16 mouse cellular contexts compared by ENCODE assay signal in the genomic region with DNA sequence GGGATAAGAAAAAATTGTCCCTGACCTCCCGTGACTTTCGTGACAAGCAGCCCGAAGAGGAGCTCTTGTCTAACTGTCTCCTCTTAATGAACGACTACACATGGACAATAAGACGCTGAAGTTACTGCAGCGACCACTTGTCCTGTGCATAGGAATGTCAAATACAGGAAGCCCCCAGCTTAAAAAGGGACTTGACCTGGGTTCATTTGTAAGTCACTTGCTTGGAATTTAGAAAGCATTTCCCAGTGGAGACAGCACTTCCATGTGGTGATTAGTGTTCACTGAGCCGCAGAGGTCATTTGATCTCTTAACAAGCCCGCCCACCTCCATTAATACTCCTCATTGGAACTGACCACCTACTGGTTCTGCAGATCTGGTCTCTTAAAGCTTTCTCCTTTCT.
DNase-seq lines count a peak whose midpoint lies in the region; ATAC-seq lines count a peak whose summit lies in the region.
"Had no signal": no experiment of that assay in that cellular context is flagged by ENCODE, and none has a peak within 500 bp of the region (broad histone marks: within the 10 kb centered on the region; RNA-seq: fewer than 3 reads in every experiment).

No protein-coding gene starts in this region.

- WGBS in heart, embryonic 15.5 days = 20% methylated on average over 8 of the region's 8 CpGs

- DNase-seq in heart, postnatal 14 days = no peak
- peak; percentile 55 for DNase-seq in ES-CJ7 (ENCODE audit: low read depth, low spot score)
- peak; percentile 70 for DNase-seq in embryo, embryonic 11 days
- peak; percentile 19 for DNase-seq in kidney, postnatal 10 days
- no peak for DNase-seq in layer of hippocampus, adult 11-12 months (ENCODE audit: low spot score)
- no peak for DNase-seq in urinary bladder, adult 2 months (ENCODE audit: low spot score)
- no peak for DNase-seq in frontal cortex, postnatal 10 days (ENCODE audit: low spot score in 2 of 2)
- DNase-seq: adrenal gland, postnatal 25 days; cerebellum, adult 11 months; layer of hippocampus, adult 9-11 months; lung, adult 2 months had no signal

- H3K27me3 ChIP-seq in heart, embryonic 15.5 days = no peaks in the 10 kb centered on the region
- H3K27me3 ChIP-seq: limb, embryonic 12.5 days; midbrain, embryonic 15.5 days; Patski had no signal

- H3K36me3 ChIP-seq in heart, embryonic 15.5 days = no peaks in the 10 kb centered on the region
- H3K36me3 ChIP-seq: midbrain, embryonic 15.5 days had no signal

- no peak overlapping the region for H3K9ac ChIP-seq in heart, embryonic 15.5 days
- H3K9ac ChIP-seq: forebrain, embryonic 13.5 days; limb, embryonic 12.5 days; midbrain, embryonic 15.5 days had no signal

- H3K9me3 ChIP-seq in heart, embryonic 15.5 days (replicated peaks) = no peaks in the 10 kb centered on the region
- H3K9me3 ChIP-seq: forebrain, embryonic 13.5 days; limb, embryonic 12.5 days; midbrain, embryonic 15.5 days had no signal

- H3K4me2 ChIP-seq in heart, embryonic 15.5 days = peak overlapping the region; percentile 38; the same call in 1 of the 2 replicates
- H3K4me2 ChIP-seq: forebrain, embryonic 13.5 days; limb, embryonic 12.5 days; midbrain, embryonic 15.5 days had no signal

- peak overlapping the region; percentile 49 for H3K27ac ChIP-seq in heart, embryonic 15.5 days
- H3K27ac ChIP-seq: forebrain, embryonic 13.5 days; limb, embryonic 12.5 days; midbrain, embryonic 15.5 days had no signal

- no peak for ATAC-seq in heart, embryonic 15.5 days (replicated peaks; ENCODE audit: insufficient number of reproducible peaks, insufficient read depth, low FRiP score, low read depth)
- ATAC-seq: forebrain, embryonic 13.5 days; midbrain, embryonic 15.5 days; Patski had no signal

- peaks cover 27% of the 10 kb centered on the region for H3K4me1 ChIP-seq in heart, embryonic 15.5 days (replicated peaks)
- H3K4me1 ChIP-seq: forebrain, embryonic 13.5 days had no signal

- no peak overlapping the region for H3K4me3 ChIP-seq in heart, embryonic 15.5 days
- H3K4me3 ChIP-seq: forebrain, embryonic 13.5 days; limb, embryonic 12.5 days; midbrain, embryonic 15.5 days had no signal

- intact Hi-C loops in heart, postnatal 14 days (cut with DNase I) = no loop called here

Comparison
In these comparisons a context has a peak if more than half of its experiments do, and no peak if none do; other contexts are left out.
1. DNase-seq: peak in ES-CJ7 (single experiment), embryo, embryonic 11 days (single experiment) and kidney, postnatal 10 days (single experiment); none in heart, postnatal 14 days (0 of 2), layer of hippocampus, adult 11-12 months (single experiment), urinary bladder, adult 2 months (single experiment) and frontal cortex, postnatal 10 days (0 of 2).